Mouse (Mus musculus) ovary, postnatal 10 days (tissue): Measurements from ENCODE around the gene Ndufs6.

ENCODE experiments used
- DNase-seq: peaks from one replicate; pipeline ENCODE4 v3.0.0; 2022; ENCODE audit warnings: low spot score

The Ndufs6 gene

DNA sequence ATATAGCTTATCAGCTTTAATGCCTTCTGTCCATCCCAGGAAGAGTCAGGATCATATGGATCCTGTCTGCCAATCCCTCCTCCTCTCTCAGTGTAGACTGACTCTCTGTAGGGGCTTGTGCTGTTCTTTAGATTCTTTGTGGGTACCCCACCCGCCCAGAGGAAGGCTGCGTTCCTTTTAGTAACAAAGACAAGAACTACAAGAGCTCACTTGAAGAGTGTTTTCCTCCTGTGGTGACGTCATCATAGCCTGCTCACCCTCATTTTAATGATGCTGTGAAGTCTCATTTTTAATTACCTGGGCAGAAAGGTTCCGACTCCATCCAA is 22.3 kb downstream of the Ndufs6 start:
- DNase-seq: no peak

DNA sequence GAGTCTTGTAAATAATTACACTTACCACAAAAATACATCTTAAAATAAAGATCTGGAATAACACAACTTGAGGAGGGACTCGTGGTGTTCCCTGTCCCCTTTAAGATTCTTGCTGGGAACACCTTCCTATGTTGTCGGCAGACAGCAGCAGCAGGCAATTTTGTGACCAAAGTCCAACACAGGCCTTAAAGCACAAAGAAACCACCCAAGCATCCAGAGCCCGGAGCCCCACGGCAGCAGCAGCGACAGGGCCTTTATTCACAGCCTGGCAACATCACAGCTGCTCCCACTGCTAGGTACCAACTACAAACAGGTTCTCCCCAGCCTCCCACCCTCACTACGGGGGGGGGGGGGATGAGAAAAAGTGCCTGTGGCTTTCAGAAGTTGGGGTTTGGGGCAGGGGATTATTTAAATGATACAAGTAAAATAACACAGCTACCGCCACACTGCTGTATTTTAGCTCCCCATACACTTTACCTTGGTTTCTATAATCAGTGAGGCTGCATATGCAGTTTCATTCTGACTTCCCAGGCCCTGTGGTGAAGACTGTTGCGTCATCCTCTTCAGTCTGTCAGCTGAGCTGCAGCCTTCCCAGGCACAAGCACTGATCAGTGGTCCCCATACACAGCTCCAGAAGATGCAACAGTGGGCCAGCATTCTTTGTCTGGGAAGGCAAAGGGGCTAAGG is 22.8 kb downstream of the Ndufs6 start:
- no peak for DNase-seq

DNA sequence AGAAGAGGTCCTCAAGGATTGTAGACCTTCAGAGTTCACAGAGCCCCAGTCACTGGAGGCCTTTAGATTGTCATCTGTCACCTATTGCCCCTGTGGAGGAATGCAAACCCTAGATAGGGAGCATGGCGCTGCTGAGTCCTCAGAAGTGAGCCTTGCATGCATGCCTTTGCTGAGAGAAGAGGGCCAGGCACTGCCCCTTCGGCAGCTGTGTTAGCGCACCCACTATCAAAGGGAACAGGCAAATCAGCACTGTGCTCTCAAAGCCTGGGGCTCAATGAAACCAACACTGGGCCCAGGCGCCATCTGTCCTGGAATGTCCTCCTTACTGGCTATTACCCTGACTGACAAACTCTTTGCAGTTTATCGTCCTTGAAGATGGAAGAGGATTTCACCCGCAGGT is 23.6 kb downstream of the Ndufs6 start:
- no peak for DNase-seq

DNA sequence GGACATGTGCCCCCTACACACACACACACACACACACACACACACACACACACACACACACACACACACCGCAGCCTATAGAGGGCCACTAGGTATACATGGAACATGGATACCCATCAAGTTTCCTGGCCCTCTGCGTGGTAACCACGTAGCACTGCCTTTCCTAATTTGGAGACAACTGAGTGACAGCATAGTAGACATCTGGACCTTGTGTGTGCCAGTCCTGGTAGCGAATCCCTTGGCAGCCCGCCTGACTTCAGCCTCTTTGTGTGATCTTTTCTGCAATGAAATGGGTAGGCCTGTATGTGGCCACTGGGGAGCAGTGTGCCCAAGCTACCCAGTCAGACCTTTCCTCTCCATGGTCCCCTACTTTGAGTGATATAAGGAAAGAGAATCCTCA is 29.0 kb downstream of the Ndufs6 start:
- DNase-seq: no peak

DNA sequence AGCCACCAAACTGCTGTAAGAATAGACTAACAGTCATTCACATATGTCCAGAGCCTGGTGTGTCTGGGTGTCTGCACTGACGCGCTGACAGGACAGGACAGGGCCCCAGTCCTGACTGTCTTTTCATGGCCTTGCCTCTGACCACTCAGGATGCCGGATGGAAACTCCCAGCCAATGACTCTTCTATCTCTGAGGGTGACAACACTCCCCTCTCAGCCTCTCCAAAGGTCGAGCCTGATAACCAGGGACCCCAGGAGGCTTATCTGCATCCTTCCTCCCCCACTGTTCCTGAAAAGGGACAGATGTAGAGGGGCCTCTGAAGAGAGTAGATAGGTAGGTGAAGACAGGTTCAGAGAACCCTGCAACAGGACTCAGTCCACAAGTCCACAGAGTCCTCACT is 29.6 kb downstream of the Ndufs6 start:
- DNase-seq: no peak

DNA sequence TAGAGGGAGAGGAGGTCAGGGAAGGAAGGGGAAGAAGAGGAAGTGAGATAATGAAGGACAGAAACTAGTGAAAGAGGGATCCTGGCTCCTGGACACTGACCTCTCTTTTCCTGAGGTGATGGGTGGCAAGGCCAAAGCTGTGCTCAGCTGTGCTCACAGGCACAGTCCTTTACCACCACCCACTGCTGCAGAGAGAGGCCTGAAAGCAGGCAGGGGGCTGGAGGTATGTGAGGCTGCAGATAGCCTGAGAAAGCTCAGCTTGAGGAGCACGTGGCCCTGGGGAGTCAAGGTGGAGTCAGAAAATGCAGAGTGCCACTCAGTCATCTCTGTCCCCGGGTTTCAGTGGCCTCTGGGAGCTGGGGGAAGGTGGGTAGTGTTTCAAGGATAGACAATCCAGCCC is 37.2 kb downstream of the Ndufs6 start:
- no peak for DNase-seq

DNA sequence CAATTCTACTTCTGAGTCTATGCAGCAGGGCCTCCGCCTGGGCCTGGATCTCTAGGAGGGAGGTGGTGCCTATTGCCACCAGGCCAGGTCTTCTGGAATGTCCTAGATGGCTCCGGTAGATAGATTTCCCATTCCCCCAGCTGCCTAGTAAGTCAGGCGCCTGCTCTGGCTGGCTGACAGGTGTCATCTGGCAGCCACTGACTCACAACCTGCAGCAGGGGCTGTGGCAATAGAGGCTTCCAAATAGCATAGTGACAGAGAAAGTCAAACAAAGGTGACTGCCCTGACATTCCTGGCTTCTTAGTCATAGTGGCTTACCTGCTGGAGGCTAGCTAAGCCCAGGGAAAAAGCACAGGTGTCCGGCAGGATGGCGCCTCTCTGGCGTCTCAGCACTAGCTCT is 38.1 kb downstream of the Ndufs6 start:
- DNase-seq: no peak

DNA sequence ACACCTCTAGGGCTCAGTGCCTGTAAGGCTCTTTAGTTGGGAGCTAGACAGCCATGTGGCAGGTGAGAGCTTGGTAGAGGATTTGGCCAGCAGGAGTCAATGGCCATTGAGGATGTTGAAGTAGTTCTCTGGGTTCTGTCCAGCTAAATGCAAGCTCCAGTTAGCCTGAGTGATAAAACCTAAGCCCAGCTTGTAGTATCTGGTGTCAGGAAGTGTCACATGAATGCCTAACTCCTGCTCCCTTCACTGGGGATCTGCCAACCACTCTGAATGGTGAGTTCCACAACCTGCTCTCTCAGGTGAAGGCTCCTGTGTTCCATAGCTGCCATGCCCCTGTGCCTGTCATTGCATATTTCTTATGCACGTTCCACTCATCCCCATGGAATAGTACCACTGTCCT is 44.8 kb downstream of the Ndufs6 start:
- DNase-seq: no peak

DNA sequence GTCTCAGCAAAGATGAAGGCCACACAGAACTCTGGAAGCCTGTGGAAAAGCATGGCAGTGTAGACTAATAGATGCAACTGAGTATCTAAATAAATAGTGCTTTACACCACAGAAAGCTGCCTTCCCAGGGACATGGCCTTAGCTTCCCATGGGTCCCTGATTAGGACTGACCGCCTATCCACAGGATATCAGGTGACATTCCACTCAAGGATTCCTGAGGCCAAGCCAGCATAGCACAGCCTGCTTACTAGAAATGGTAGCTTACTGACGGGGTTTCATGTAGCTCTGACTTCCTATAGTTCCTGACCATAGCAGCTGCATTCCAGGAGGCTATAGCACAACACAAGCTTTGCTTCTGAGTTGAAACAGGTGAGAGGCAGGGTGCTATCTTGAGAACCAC is 45.9 kb downstream of the Ndufs6 start:
- DNase-seq: no peak

DNA sequence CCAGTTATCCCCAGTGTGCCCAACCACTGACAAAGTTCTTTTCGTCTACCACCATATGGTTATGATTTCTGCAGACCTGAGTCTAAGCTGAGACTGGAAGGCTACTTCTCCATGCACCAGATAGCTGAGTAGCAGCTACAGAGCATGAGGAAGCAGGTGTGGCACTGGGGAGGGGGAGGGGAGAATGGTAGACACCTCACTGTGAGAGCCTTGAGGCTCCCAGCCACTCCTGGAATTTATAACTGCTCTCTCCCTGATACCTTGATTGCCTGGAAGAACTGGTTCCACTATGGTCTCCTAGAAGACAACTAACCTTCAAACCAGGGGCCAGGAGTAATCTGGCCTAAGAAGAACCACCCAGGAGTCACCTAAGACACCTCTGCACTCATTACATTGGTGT is 49.1 kb downstream of the Ndufs6 start:
- no peak for DNase-seq

DNA sequence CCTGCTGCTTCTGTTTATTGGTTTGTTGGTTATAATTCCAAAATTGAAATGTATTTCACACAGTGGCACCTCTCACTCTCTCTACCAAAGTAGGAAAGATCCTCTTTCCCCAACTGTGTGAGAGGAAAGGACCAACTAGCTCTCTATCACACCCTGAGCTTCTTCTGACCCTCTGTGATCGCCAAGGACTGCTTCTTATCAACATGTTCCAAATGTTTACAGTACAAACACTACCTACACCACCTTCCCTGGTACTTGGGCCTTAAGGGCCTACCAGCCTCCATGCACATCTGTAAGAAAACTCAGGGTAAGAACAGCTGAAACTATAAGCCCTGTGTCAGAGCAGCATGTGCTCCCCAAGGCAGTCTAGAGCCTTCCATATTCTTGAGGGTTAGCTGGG is 50.5 kb downstream of the Ndufs6 start:
- no peak for DNase-seq

DNA sequence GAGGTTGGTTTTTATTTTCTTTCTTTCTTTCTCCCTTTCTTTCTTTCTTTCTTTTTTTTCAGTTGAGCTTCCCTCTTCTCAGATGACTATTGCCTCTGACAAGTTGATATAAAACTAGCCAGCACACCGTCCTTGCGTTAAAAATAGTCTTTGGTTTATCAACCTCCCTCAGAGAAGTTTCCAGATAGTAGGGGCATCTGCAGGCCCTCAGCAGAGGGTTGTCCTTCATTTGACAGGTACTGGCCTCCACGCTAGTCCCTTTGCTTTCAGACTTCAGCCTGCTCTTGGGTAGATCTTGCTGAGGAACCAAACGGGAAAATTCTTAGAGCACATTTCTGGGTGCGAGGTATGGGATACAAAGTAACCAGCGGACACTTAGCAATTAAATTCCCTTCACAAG is 51.0 kb downstream of the Ndufs6 start:
- DNase-seq: no peak

DNA sequence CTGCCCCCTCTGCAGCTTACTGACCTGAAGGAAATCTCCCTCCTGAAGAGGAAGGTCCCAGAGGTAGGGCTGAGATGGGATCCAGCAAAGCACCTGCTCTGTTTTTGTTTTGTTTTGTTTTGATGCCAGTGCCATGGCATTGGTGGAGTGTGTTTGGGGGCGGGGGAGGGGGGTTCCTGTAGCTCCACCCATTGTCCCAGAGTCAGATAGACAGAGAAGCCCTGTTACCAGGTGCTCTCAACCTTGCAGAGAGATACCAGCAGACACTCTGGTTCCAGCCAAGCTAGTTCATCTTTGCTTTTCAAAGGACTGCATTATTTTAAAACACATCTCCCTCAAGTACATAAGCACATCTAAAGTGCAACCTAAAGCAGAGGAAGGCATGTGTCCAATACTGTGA is 54.8 kb downstream of the Ndufs6 start:
- no peak for DNase-seq

DNA sequence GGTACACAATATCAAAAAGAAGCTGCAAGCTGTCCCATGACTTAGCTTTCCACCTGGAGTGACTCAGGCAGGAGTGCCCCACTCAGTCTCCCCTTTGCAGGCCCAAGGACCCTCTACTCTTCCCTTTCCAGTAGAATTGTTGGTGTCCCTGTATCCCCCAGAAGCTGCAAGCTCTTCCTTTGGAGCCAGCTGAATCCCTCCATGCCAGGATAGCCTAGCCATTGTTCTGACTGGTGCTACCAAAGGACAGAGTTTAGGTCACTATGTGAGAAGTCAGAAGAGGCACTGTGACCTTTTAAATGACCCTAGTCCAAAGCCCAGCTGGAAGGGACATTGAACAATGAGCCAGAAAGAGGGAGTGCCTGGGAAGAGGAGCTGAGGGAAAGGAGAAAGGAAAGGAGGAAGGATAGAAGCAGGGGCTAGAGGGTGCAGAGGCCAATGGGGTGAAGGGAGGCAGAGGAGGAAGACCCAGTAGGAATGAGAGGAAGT is 55.5 kb downstream of the Ndufs6 start:
- no peak for DNase-seq

DNA sequence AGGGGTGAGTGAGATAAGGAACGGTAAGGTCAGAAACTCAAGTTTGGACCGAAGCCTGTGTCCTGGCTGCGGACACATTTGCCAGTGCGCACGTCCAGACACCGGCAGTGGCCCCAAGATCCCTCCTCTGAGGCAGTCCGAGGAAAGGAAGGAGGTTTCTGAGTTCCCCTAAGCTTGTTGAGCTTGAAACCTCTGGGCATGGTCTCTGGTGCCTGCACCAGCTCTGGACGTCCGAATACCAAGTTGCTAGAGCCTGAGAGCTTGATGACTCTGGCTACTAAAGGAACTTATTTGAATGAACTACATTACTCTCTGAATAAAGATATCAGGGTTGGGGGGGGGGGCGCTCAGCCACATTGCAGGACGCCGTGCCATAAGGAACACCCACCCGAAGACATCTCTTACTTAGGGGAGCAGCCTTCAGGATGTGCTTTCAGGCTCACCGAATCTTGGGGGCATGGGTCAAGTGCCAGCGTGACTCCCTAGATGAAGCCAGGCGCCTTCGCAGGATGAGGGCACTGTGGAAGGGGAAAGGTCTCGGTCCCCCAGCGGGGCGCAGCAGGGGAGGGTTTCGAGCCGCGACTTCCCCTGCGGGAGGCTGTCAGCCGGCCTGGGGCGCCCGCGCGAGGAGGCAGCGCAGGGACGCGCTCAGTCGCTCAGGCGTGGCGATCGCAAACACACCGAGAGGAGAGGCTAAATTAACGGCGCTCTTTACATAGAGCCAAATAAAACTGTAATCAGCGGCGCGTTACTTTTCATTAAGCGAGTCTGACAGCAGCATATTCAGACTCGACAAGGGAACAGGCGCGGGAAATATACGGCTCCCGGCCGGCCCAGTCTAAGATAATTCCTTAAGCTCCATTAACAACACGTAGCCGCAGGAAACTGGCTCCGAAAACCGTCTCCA is 56.8 kb downstream of the Ndufs6 start:
- DNase-seq: no peak

DNA sequence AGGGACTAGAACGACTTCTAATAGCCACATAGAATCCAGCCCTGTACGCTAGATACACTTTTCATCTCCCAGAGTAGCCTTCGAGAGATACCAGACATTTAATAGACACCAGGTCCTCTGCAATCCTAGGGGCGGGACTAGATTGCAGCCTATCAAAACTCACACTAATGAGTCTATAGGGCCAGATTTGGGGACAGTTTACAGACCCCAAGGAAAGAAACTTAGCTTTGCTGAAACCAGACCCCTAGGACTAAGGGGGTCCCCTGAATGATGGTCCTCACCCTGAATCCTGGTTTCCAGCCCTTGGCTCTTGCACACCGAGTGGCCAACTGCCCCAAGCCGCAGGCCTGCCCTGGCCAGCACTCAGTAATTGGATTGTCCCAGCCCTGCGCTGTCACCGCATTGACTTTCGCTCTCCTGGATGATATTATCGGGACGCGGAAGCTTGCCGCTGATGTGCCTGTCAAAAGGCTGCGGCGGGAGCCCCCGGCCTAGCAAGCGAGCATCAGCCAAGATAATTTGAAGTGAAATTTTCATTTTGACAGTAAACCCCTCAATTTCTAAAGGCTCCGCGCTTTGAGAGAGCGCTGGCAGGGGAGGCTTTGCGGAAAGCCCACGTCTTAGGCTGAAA is 57.8 kb downstream of the Ndufs6 start:
- no peak for DNase-seq

DNA sequence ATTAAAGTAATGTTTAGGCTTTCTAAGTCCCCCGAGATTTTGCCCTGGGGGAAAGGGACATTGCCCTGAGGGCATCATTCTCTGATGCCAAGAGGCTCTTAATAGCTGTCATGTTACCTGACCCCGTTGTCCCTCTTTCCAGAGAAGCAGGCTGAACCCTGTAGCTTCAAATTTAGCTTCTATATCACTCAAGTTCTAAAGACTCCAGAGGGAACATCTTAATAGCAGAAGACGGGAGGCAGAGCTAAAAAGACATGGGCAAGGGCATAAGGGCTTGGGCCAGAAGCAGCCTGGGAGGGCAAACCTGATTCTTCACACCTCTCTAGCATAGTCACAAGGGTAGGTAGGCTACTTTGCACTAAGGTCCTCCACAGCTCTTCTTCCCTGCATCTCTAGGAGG is 58.5 kb downstream of the Ndufs6 start:
- DNase-seq: no peak
